Mouse (Mus musculus): ENCODE measurements around the gene Yy1.

- TF ChIP-seq CTCF (IDR thresholded peaks at IDR 0.05; ENCODE audit: control insufficient read depth, insufficient read depth, insufficient read length) (no peak), USF1 (IDR thresholded peaks at IDR 0.05; ENCODE audit: low read depth) (no peak), MAX (IDR thresholded peaks at IDR 0.05) (no peak), FOSL1 (IDR thresholded peaks at IDR 0.05; ENCODE audit: insufficient read depth, low read length, poor library complexity, severe bottlenecking) (no peak), MYOG (IDR thresholded peaks at IDR 0.05; ENCODE audit: control insufficient read depth, extremely low read depth, insufficient read length) (no peak), CEBPB (IDR thresholded peaks at IDR 0.05; ENCODE audit: low read depth) (no peak)
These were observed 34.5 kb upstream of the Yy1 start for GRCm38 (mm10) chr12:108758273-108758672.

Data from C2C12 (cell line).